Mouse (Mus musculus): ENCODE measurements around the gene Sucnr1.

GRCm38 (mm10) chr3:60098521-60098920 lies 16.9 kb downstream of the Sucnr1 start:
- TF ChIP-seq POLR2A (IDR thresholded peaks at IDR 0.05; ENCODE audit: insufficient read length, low read depth): no peak
- TF ChIP-seq E2F4 (IDR thresholded peaks at IDR 0.05; ENCODE audit: insufficient read depth): no peak
- no peak for TF ChIP-seq USF1 (IDR thresholded peaks at IDR 0.05; ENCODE audit: low read depth)
- no peak for TF ChIP-seq MYOD1 (IDR thresholded peaks at IDR 0.05; ENCODE audit: control insufficient read depth in 1 of 3, insufficient read length in 2 of 3, low read depth in 2 of 3)
- no peak for TF ChIP-seq SRF (IDR thresholded peaks at IDR 0.05; ENCODE audit: control insufficient read depth, insufficient read length, low read depth)
- no peak for TF ChIP-seq TCF3 (IDR thresholded peaks at IDR 0.05; ENCODE audit: insufficient read length, low read depth)
- no peak for TF ChIP-seq TCF12 (IDR thresholded peaks at IDR 0.05; ENCODE audit: insufficient read depth, poor library complexity, severe bottlenecking)
- TF ChIP-seq POLR2AphosphoS2 (IDR thresholded peaks at IDR 0.05; ENCODE audit: insufficient read length, low read depth): no peak
- no peak for TF ChIP-seq CEBPB (IDR thresholded peaks at IDR 0.05; ENCODE audit: insufficient read depth, poor library complexity, severe bottlenecking)
- TF ChIP-seq MAX (IDR thresholded peaks at IDR 0.05; ENCODE audit: low read depth): no peak

Data from myocyte (in vitro differentiated cells).